Mouse (Mus musculus) liver, embryonic 15.5 days (tissue): Measurements from ENCODE around the gene Psmb6. TPM values are rescaled to one million over a fixed set of nuclear protein-coding genes. Genes with fewer than 3 reads are reported as not detected.

Source experiments
- ATAC-seq: fragments of 200-750 bp; cut with Nextera tagmentation; 2 replicates; pipeline ENCODE4 v1.8.0; 2017; ENCODE audit warnings: moderate number of reproducible peaks, mild to moderate bottlenecking, moderate library complexity; ENCODE audit not compliant: insufficient read depth
- H3K27ac ChIP-seq: fragments of 300-500 bp; sonication (generic); replicated peaks from 2 replicates; pipeline ENCODE4 v1.5.1; 2015; ENCODE audit warnings: mild to moderate bottlenecking, inconsistent platforms
- H3K27me3 ChIP-seq: fragments of 300-500 bp; sonication (generic); 2 replicates; pipeline ENCODE4 v1.6.1; 2015; ENCODE audit warnings: mild to moderate bottlenecking, inconsistent platforms
- H3K36me3 ChIP-seq: fragments of 300-500 bp; sonication (generic); replicated peaks from 2 replicates; pipeline ENCODE4 v1.6.1; 2015; ENCODE audit warnings: moderate library complexity, mild to moderate bottlenecking, inconsistent platforms
- H3K4me1 ChIP-seq: fragments of 300-500 bp; sonication (generic); replicated peaks from 2 replicates; pipeline ENCODE4 v1.6.1; 2015; ENCODE audit warnings: inconsistent platforms
- H3K4me2 ChIP-seq: fragments of 300-500 bp; sonication (generic); 2 replicates; pipeline ENCODE4 v1.6.1; 2015; ENCODE audit warnings: moderate library complexity, mild to moderate bottlenecking, inconsistent platforms
- H3K4me3 ChIP-seq: fragments of 300-500 bp; sonication (generic); replicated peaks from 2 replicates; pipeline ENCODE4 v1.5.1; 2015; ENCODE audit warnings: mild to moderate bottlenecking, inconsistent platforms
- H3K9ac ChIP-seq: fragments of 300-500 bp; sonication (generic); 2 replicates; pipeline ENCODE4 v1.6.1; 2015; ENCODE audit warnings: moderate library complexity, mild to moderate bottlenecking, inconsistent platforms
- H3K9me3 ChIP-seq: fragments of 300-500 bp; sonication (generic); replicated peaks from 2 replicates; pipeline ENCODE4 v1.6.1; 2016; ENCODE audit warnings: inconsistent platforms
- WGBS: fragments of 180-500 bp; shearing (Covaris S2); methylation state at CpG from one replicate; pipeline ENCODE4 v1.1.7; 2015; ENCODE audit warnings: mixed read lengths; ENCODE audit not compliant: insufficient replicate concordance; 5-methylcytosine and 5-hydroxymethylcytosine counted together
- polyA plus RNA-seq: library from polyadenylated mRNA; unstranded; fragments of >200 nt; fragmentation: Nextera tagmentation; extraction: Ambion mirVana; gene quantifications from 2 replicates; pipeline ENCODE4 v1.2.1, GENCODE M21; 2015

The Psmb6 gene
- polyA plus RNA-seq, 1 experiment from 2014 or later: 316 TPM

GRCm38 (mm10) chr11:70544496-70544895 is 19.3 kb downstream of the Psmb6 start:
- H3K36me3 ChIP-seq: no peaks in the 10 kb centered on the region

DNA sequence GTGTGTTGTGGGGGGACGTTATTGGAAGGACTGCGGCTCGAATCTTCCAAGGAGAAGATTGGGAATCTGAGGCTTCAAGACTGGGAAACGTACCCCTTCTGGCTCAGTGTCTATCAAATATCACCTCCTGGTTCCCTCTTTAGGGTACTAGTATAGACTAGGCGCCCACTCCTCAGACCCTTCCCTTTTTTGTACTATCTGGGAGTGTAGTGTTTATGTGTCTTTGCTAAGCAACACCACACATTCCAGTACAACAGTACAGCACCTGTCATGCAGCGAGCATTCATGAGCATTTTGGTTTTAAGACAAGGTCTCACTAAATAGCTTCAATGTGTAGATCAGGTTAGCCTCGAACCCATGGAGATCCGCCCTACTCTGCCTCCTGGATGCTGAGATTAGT is 26.4 kb downstream of the Psmb6 start:
- 64% methylated on average over 8 of the region's 8 CpGs for WGBS
- H3K27me3 ChIP-seq: 0 out of 2 replicates have a peak, but pooled peaks cover 6% of the 10 kb centered on the region

More at GRCm38 (mm10) chr11:70544496-70544895, 19.3 kb downstream of the Psmb6 start:
- ATAC-seq: no peak
- H3K9me3 ChIP-seq: no peaks in the 10 kb centered on the region
- H3K9ac ChIP-seq: no peak overlapping the region
- H3K4me1 ChIP-seq: peaks cover 16% of the 10 kb centered on the region
- WGBS: 43% methylated on average over 7 of the region's 7 CpGs
- no peak overlapping the region for H3K4me2 ChIP-seq
- H3K27me3 ChIP-seq: peaks cover 41% of the 10 kb centered on the region
- no peak overlapping the region for H3K4me3 ChIP-seq
- no peak overlapping the region for H3K27ac ChIP-seq

DNA sequence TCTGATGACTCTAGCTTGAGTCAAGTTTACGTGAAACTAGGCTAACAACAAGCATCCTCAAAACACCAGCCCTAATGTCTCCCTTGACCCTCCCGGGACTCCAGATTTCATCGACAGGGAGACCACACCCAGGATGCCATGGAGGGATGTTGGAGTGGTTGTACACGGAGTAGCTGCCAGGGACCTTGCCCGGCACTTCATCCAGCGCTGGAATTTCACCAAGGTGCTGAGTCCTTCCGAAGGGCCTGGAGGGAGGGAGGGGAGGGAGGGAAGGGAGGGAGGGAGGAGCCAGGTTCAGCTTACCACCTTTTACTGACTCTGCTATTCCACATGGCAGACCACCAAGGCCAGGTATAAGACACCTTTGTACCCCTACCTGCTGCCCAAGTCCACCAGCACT is 28.8 kb downstream of the Psmb6 start:
- no peak overlapping the region for H3K4me2 ChIP-seq
- no peaks in the 10 kb centered on the region for H3K4me1 ChIP-seq
- H3K27ac ChIP-seq: no peak overlapping the region
- no peak for ATAC-seq
- 0 out of 2 replicates have a peak, but pooled peaks cover 6% of the 10 kb centered on the region for H3K27me3 ChIP-seq
- WGBS: 31% methylated on average over 7 of the region's 7 CpGs
- no peak overlapping the region for H3K4me3 ChIP-seq
- H3K9me3 ChIP-seq: no peaks in the 10 kb centered on the region
- H3K9ac ChIP-seq: no peak overlapping the region
- H3K36me3 ChIP-seq: 0 out of 2 replicates have a peak, but pooled peaks cover 4% of the 10 kb centered on the region

More for the DNA sequence above, 26.4 kb downstream of the Psmb6 start:
- Histone ChIP-seq H3K27ac (no peak overlapping the region), H3K4me2 (no peak overlapping the region), H3K9ac (no peak overlapping the region), H3K4me3 (no peak overlapping the region), H3K4me1 (no peaks in the 10 kb centered on the region), H3K9me3 (no peaks in the 10 kb centered on the region), H3K36me3 (no peaks in the 10 kb centered on the region)
- no peak for ATAC-seq

GRCm38 (mm10) chr11:70557545-70557944 is 32.4 kb downstream of the Psmb6 start:
- ATAC-seq: no peak
- Histone ChIP-seq H3K36me3 (0 out of 2 replicates have a peak, but pooled peaks cover 4% of the 10 kb centered on the region), H3K9me3 (no peaks in the 10 kb centered on the region), H3K4me1 (peaks cover 15% of the 10 kb centered on the region), H3K4me2 (no peak overlapping the region), H3K27ac (no peak overlapping the region), H3K9ac (no peak overlapping the region), H3K27me3 (0 out of 2 replicates have a peak, but pooled peaks cover 6% of the 10 kb centered on the region), H3K4me3 (no peak overlapping the region)
- 75% methylated on average over 9 of the region's 9 CpGs for WGBS

GRCm38 (mm10) chr11:70561937-70562286 is 36.7 kb downstream of the Psmb6 start:
- Histone ChIP-seq H3K9ac (0 out of 2 replicates have a peak overlapping the region, but pooled peaks have one; percentile 79), H3K36me3 (0 out of 2 replicates have a peak, but pooled peaks cover 9% of the 10 kb centered on the region), H3K4me1 (peaks cover 56% of the 10 kb centered on the region), H3K9me3 (no peaks in the 10 kb centered on the region), H3K27ac (peak overlapping the region; percentile 75), H3K27me3 (no peaks in the 10 kb centered on the region), H3K4me3 (peak overlapping the region; percentile 89), H3K4me2 (peak overlapping the region; percentile 99)
- ATAC-seq: no peak
- 3% methylated on average over 2 of the region's 2 CpGs for WGBS

GRCm38 (mm10) chr11:70562287-70562994 is 37.3 kb downstream of the Psmb6 start, which contains the start of gene Mink1:
Mink1 (plus strand) TSS chr11:70562881.
- peak; percentile 86 for ATAC-seq
- peaks cover 57% of the 10 kb centered on the region for H3K4me1 ChIP-seq
- WGBS: 1% methylated on average over 55 of the region's 57 CpGs

GRCm38 (mm10) chr11:70562995-70563469 is 37.9 kb downstream of the Psmb6 start:
- peak; percentile 9; the same call in 1 of the 2 replicates for ATAC-seq
- peak overlapping the region; percentile 99 for H3K4me2 ChIP-seq
- peak overlapping the region; percentile 89 for H3K4me3 ChIP-seq
- peaks cover 57% of the 10 kb centered on the region for H3K4me1 ChIP-seq
- no peaks in the 10 kb centered on the region for H3K27me3 ChIP-seq
- whole genome bisulfite sequencing: 0% methylated on average over 14 of the region's 31 CpGs
- no peaks in the 10 kb centered on the region for H3K9me3 ChIP-seq
- peak overlapping the region; percentile 75 for H3K27ac ChIP-seq
- peak overlapping the region; percentile 79 for H3K9ac ChIP-seq
- 0 out of 2 replicates have a peak, but pooled peaks cover 6% of the 10 kb centered on the region for H3K36me3 ChIP-seq

More at GRCm38 (mm10) chr11:70562287-70562994, 37.3 kb downstream of the Psmb6 start, which contains the start of gene Mink1:
- Histone ChIP-seq H3K36me3 (0 out of 2 replicates have a peak, but pooled peaks cover 6% of the 10 kb centered on the region), H3K27me3 (no peaks in the 10 kb centered on the region), H3K4me3 (peak within 1 kb of the TSS; percentile 89), H3K9ac (peak within 1 kb of the TSS; percentile 79), H3K9me3 (no peaks in the 10 kb centered on the region), H3K4me2 (peak within 1 kb of the TSS; percentile 99), H3K27ac (peak within 1 kb of the TSS; percentile 75)

DNA sequence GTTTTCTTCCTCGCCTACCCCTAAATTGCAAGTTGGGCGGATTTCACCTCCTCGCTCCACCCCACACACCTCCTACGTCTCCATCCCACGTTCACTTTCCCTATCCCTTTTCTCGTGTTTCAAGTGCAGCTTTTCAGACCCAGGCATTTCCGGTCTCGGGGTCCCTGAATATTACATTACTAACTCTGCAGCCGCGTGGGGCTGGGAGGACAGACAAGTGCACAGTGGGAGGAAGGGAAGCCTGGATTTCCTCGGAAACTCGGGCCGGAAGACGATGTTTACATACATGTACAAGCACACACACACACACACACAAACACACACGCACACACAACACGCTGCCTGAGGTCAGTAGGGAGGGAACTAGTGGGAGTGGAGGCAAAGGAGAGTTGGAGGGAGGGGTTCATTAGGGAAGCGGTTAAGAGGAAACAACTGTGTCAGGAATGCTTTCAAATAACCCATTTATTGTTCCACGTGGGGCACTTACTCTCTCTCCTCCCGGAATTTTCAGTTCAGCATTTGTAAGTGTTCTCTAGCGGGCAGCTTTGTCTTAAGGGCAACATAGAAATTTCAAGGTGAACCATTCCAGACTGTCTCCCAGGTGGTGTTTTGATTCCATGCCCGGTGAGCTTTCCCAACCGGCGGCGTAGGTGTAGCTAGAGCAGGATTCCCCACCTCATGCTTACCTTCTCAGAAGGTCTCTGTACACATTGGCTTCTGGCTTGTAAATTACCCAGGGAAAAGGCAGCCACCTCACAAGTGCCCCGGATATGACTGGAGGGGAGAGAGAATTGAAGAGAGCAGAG is 38.5 kb downstream of the Psmb6 start:
- no peak for ATAC-seq
- H3K9ac ChIP-seq: peak overlapping the region; percentile 79
- no peaks in the 10 kb centered on the region for H3K27me3 ChIP-seq
- WGBS: 4% methylated on average over 25 of the region's 25 CpGs
- peaks cover 59% of the 10 kb centered on the region for H3K4me1 ChIP-seq
- H3K27ac ChIP-seq: peak overlapping the region; percentile 75
- peak overlapping the region; percentile 89 for H3K4me3 ChIP-seq
- peak overlapping the region; percentile 99 for H3K4me2 ChIP-seq
- H3K9me3 ChIP-seq: no peaks in the 10 kb centered on the region
- H3K36me3 ChIP-seq: 0 out of 2 replicates have a peak, but pooled peaks cover 6% of the 10 kb centered on the region

GRCm38 (mm10) chr11:70564276-70564873 is 39.2 kb downstream of the Psmb6 start:
- WGBS: 39% methylated on average over 4 of the region's 4 CpGs

DNA sequence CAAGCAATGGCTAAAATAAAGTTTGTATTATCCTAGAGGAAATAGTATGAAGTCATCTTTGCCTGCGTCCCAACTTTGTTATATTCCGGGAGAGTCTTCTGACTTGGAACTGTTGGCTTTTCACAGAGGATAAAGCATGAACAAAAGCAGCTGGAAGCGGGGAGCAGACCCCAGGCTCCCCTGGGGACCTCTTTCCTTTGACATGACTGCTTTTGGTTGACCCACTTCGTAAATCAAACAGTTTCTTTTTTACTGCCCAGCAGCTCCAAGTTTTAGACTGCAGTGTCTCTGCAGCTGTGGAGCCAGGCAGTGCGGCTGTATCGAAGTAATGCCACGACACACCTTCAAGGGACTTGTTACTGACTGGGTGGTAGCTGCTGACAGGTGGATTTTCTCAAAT is 41.4 kb downstream of the Psmb6 start:
- no peak overlapping the region for H3K4me2 ChIP-seq
- H3K36me3 ChIP-seq: 0 out of 2 replicates have a peak, but pooled peaks cover 6% of the 10 kb centered on the region
- no peaks in the 10 kb centered on the region for H3K9me3 ChIP-seq
- H3K4me1 ChIP-seq: peaks cover 78% of the 10 kb centered on the region
- ATAC-seq: no peak
- H3K9ac ChIP-seq: no peak overlapping the region
- H3K4me3 ChIP-seq: no peak overlapping the region
- H3K27ac ChIP-seq: no peak overlapping the region
- 76% methylated on average over 7 of the region's 7 CpGs for WGBS
- H3K27me3 ChIP-seq: no peaks in the 10 kb centered on the region

More at GRCm38 (mm10) chr11:70564276-70564873, 39.2 kb downstream of the Psmb6 start:
- Histone ChIP-seq H3K4me2 (peak overlapping the region; percentile 99), H3K9ac (no peak overlapping the region; the same call in 1 of the 2 replicates), H3K27ac (peak overlapping the region; percentile 75), H3K4me3 (peak overlapping the region; percentile 89), H3K4me1 (peaks cover 63% of the 10 kb centered on the region), H3K27me3 (no peaks in the 10 kb centered on the region), H3K9me3 (no peaks in the 10 kb centered on the region), H3K36me3 (0 out of 2 replicates have a peak, but pooled peaks cover 6% of the 10 kb centered on the region)
- no peak for ATAC-seq
